Mouse (Mus musculus) T-helper 1 cell (primary cell): Measurements from ENCODE around the gene Rps2.
"Not testable (repeated sequence)": the region's sequence is repeated elsewhere in the genome, so short reads cannot be mapped to it uniquely, and the experiment has no call there.

Experiments
- in situ Hi-C: fragments of 300-600 bp; cut with MboI, MseI; formaldehyde crosslinking; loops from one replicate; pipeline ENCODE4 v1.15.1; 2025; ENCODE audit warnings: high pct_unique_total_duplicates

Rps2 gene

GRCm38 (mm10) chr17:24717943-24718342 is at the start of gene Rps2, which contains the start of gene Rnf151:
Gene Rps2 (plus strand): TSS chr17:24718116.
Gene Rnf151 (minus strand): TSS chr17:24718063.
- in situ Hi-C loops = no loop called here

GRCm38 (mm10) chr17:24669214-24669544 is 48.7 kb upstream of the Rps2 start:
- in situ Hi-C loops = not testable (repeated sequence)

GRCm38 (mm10) chr17:24669545-24670245 is 48.2 kb upstream of the Rps2 start, which contains the start of gene Zfp598:
Gene Zfp598 (plus strand): TSS chr17:24669687.
- in situ Hi-C loops = no loop called here

GRCm38 (mm10) chr17:24670246-24670844 is 47.6 kb upstream of the Rps2 start:
- in situ Hi-C loops = no loop called here

- in situ Hi-C loops = no loop called here
These were observed 46.6 kb upstream of the Rps2 start for GRCm38 (mm10) chr17:24671346-24671745.

- in situ Hi-C loops = no loop called here
These were observed 45.8 kb upstream of the Rps2 start for GRCm38 (mm10) chr17:24672141-24672540.

GRCm38 (mm10) chr17:24674277-24674676 is 43.6 kb upstream of the Rps2 start:
- in situ Hi-C loops = no loop called here

- in situ Hi-C loops = no loop called here
These were observed 41.7 kb upstream of the Rps2 start for GRCm38 (mm10) chr17:24676187-24676586.

- in situ Hi-C loops = no loop called here
These were observed 41.0 kb upstream of the Rps2 start for GRCm38 (mm10) chr17:24676877-24677276.

GRCm38 (mm10) chr17:24677500-24678080 is 40.3 kb upstream of the Rps2 start:
- in situ Hi-C loops = no loop called here

- in situ Hi-C loops = no loop called here
These were observed 31.4 kb upstream of the Rps2 start for GRCm38 (mm10) chr17:24686514-24686913.

- in situ Hi-C loops = no loop called here
These were observed 30.7 kb upstream of the Rps2 start for GRCm38 (mm10) chr17:24687146-24687595.

GRCm38 (mm10) chr17:24687599-24687998 is 30.3 kb upstream of the Rps2 start:
- in situ Hi-C loops = no loop called here

GRCm38 (mm10) chr17:24689251-24690081 is 28.4 kb upstream of the Rps2 start, which contains the start of gene Syngr3:
Gene Syngr3 (minus strand): TSS chr17:24689955.
- in situ Hi-C loops = no loop called here

GRCm38 (mm10) chr17:24692385-24692784 is 25.5 kb upstream of the Rps2 start:
- in situ Hi-C loops = no loop called here

GRCm38 (mm10) chr17:24695326-24696010 is 22.4 kb upstream of the Rps2 start:
- in situ Hi-C loops = no loop called here

- in situ Hi-C loops = no loop called here
These were observed 21.8 kb upstream of the Rps2 start, which contains the start of the genes Gfer and Noxo1 for GRCm38 (mm10) chr17:24696011-24696697. Gene Gfer (minus strand): TSS chr17:24696156. Gene Noxo1 (plus strand): TSS chr17:24696234.

GRCm38 (mm10) chr17:24697985-24698384 is 19.9 kb upstream of the Rps2 start:
- in situ Hi-C loops = no loop called here

- in situ Hi-C loops = no loop called here
These were observed 19.2 kb upstream of the Rps2 start for GRCm38 (mm10) chr17:24698715-24699114.

- in situ Hi-C loops = no loop called here
These were observed 18.4 kb upstream of the Rps2 start for GRCm38 (mm10) chr17:24699473-24699872.
